Mouse (Mus musculus): ENCODE measurements around the gene Pip4p1. TPM values are rescaled to one million over a fixed set of nuclear protein-coding genes. Genes with fewer than 3 reads are reported as not detected.

The Pip4p1 gene
- total and polyA plus RNA-seq, 3 experiments = 18.1 to 35.5 (median 28.1) TPM

DNA sequence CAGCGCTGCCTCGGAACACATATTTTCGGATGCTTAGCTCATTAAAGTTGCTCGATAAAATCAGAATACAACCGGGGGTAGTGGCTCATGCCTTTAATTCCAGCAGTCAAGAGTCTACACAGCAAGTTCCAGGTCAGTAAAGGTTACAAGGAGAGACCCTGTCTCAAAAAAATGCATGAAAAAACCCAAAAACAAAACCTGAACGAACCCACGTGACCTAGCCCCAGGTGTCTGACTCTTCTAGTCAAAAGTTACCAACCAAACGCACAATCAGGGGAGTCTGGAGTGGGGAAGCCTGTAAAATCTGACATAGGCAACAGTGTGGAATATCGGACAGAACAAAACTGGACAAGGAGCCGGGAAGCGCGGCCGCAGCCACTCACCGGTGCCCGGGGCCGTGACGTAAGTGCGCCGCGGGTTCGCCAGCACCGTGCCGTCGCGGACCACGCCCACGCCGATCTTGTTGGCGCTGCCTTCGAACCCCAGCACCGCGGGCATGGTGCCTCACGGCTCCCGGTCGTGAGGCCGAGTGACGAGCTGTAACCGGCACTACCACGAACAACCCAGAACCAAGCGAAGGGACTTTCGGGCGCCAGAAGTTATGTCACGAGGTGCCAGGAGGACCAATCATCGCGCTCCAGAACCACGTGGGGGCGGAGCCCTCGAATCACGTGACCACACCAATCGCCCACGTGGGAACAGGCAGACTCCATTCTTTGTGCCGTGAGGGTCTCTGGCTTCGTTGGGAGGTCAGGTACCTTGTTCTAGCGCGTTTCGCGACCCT is 6.2 kb downstream of the Pip4p1 start, which contains the start of the genes Osgep and Apex1:
TSS of gene Osgep (minus strand) at position 613 of the 784 bp plus-strand sequence.
TSS of gene Apex1 (plus strand) at position 688 of the 784 bp plus-strand sequence.
- Histone ChIP-seq H3K9ac (ENCODE audit: insufficient read depth, low read depth) (peak within 1 kb of the TSS; percentile 66), H3K9me3 (replicated peaks; ENCODE audit: low read length) (no peaks in the 10 kb centered on the region), H3K27ac (ENCODE audit: insufficient read depth, low read depth) (peak within 1 kb of the TSS; percentile 88), H3K4me2 (ENCODE audit: insufficient read depth, low read depth, poor library complexity, severe bottlenecking) (peak within 1 kb of the TSS; percentile 87), H3K36me3 (replicated peaks in 1 of 2; ENCODE audit: control insufficient read depth in 1 of 2, insufficient read depth in 1 of 2, low read length in 1 of 2) (peaks cover 35 to 52% of the 10 kb centered on the region in 2 experiments), H3K4me3 (replicated peaks in 1 of 3; ENCODE audit: low read depth in 2 of 3, low read length in 2 of 3, poor library complexity in 1 of 3) (peak within 1 kb of the TSS; percentile 73 to 97 (median 85)), H3K4me1 (ENCODE audit: control insufficient read depth in 1 of 2, insufficient read depth in 2 of 2) (peaks cover 0 to 41% of the 10 kb centered on the region in 2 experiments; a peak in 2 of 4 replicates), H3K79me2 (replicated peaks; ENCODE audit: control insufficient read depth, extremely low read depth, insufficient read depth, poor library complexity, severe bottlenecking) (peaks cover 15% of the 10 kb centered on the region), H3K27me3 (replicated peaks) (no peaks in the 10 kb centered on the region)
- in situ Hi-C loops (cut with MboI; ENCODE audit: low pct_ligation_motif_present, low pct_unique_long_range_greater_than_20kb, low sequenced_read_pairs) (no loop called here), dilution Hi-C loops (cut with MboI; ENCODE audit: extremely low pct_ligation_motif_present, extremely low pct_unique_long_range_greater_than_20kb, low sequenced_read_pairs) (no loop called here)
- peak; percentile 100 for TF ChIP-seq MAX (IDR thresholded peaks at IDR 0.05; ENCODE audit: low read length)
- peak; percentile 99 for TF ChIP-seq MYC (IDR thresholded peaks at IDR 0.05; ENCODE audit: low read depth, low read length)
- TF ChIP-seq ETS1 (conservative IDR thresholded peaks at IDR 0.05; ENCODE audit: low read depth, low read length) = no peak
- TF ChIP-seq TBP (conservative IDR thresholded peaks at IDR 0.05; ENCODE audit: low read depth, low read length) = peak; percentile 77; the same call in 1 of the 2 replicates
- TF ChIP-seq E2F4 (IDR thresholded peaks at IDR 0.05; ENCODE audit: insufficient replicate concordance, low read depth, low read length) = peak; percentile 80; the same call in 1 of the 2 replicates
- TF ChIP-seq JUN (IDR thresholded peaks at IDR 0.05; ENCODE audit: insufficient read depth, low read depth, low read length) = no peak
- no peak for TF ChIP-seq CTCF (conservative IDR thresholded peaks at IDR 0.05 in 1 of 2, IDR thresholded peaks at IDR 0.05 in 1 of 2; ENCODE audit: low read depth in 2 of 2, low read length in 2 of 2)
- TF ChIP-seq ZNF384 (IDR thresholded peaks at IDR 0.05; ENCODE audit: low read depth, low read length) = no peak
- TF ChIP-seq NELFE (IDR thresholded peaks at IDR 0.05; ENCODE audit: low read depth, low read length) = peak; percentile 85
- TF ChIP-seq UBTF (IDR thresholded peaks at IDR 0.05; ENCODE audit: low read depth, low read length) = no peak
- TF ChIP-seq CHD1 (IDR thresholded peaks at IDR 0.05; ENCODE audit: low read depth, low read length) = no peak
- peak; percentile 99 for TF ChIP-seq USF2 (conservative IDR thresholded peaks at IDR 0.05; ENCODE audit: low read depth, low read length)
- peak; percentile 79 for TF ChIP-seq TCF12 (IDR thresholded peaks at IDR 0.05; ENCODE audit: low read depth, low read length)
- TF ChIP-seq IRF4 (IDR thresholded peaks at IDR 0.05; ENCODE audit: low read depth, low read length) = peak; percentile 45; the same call in 1 of the 2 replicates
- no peak for TF ChIP-seq GABPA (IDR thresholded peaks at IDR 0.05; ENCODE audit: insufficient replicate concordance, low read depth, low read length)
- TF ChIP-seq USF1 (IDR thresholded peaks at IDR 0.05; ENCODE audit: low read depth, low read length) = peak; percentile 98
- TF ChIP-seq HCFC1 (IDR thresholded peaks at IDR 0.05; ENCODE audit: low read depth, low read length) = peak; percentile 63
- TF ChIP-seq ZMIZ1 (IDR thresholded peaks at IDR 0.05; ENCODE audit: low read depth, low read length) = peak; percentile 74
- peak; percentile 87 for TF ChIP-seq POLR2AphosphoS2 (IDR thresholded peaks at IDR 0.05; ENCODE audit: low read depth, low read length)
- peak; percentile 88 for TF ChIP-seq SIN3A (IDR thresholded peaks at IDR 0.05; ENCODE audit: low read length)
- no peak for TF ChIP-seq KAT2A (IDR thresholded peaks at IDR 0.05; ENCODE audit: insufficient replicate concordance, low read length)
- no peak for TF ChIP-seq ELF1 (IDR thresholded peaks at IDR 0.05; ENCODE audit: low read depth, low read length)
- TF ChIP-seq ZKSCAN1 (IDR thresholded peaks at IDR 0.05; ENCODE audit: borderline replicate concordance, low read depth, low read length) = no peak
- TF ChIP-seq MEF2A (IDR thresholded peaks at IDR 0.05; ENCODE audit: borderline replicate concordance, low read depth, low read length) = 0 out of 2 replicates have a peak, but pooled peaks have one; percentile 11
- TF ChIP-seq BHLHE40 (IDR thresholded peaks at IDR 0.05; ENCODE audit: low read depth, low read length) = peak; percentile 87
- peak; percentile 99 for TF ChIP-seq MXI1 (IDR thresholded peaks at IDR 0.05; ENCODE audit: low read depth, low read length)
- peak; percentile 89 for TF ChIP-seq POLR2A (IDR thresholded peaks at IDR 0.05; ENCODE audit: low read depth, low read length)
- peak; percentile 40; the same call in 1 of the 2 replicates for TF ChIP-seq NRF1 (IDR thresholded peaks at IDR 0.05; ENCODE audit: low read depth, low read length)
- peak; percentile 98 for DNase-seq (ENCODE audit: extremely low read depth)

All from CH12.LX (cell line).